Mouse (Mus musculus) liver, embryonic 14.5 days (tissue): ENCODE measurements around the gene Gm10271.

ENCODE experiments used
- CTCF ChIP-seq: IDR thresholded peaks from 2 replicates; pipeline ENCODE4 v1.5.1; 2016; ENCODE audit warnings: antibody characterized with exemption, low read depth, control low read depth
- EP300 ChIP-seq: IDR thresholded peaks from 2 replicates; pipeline ENCODE4 v1.6.1; 2016; ENCODE audit warnings: antibody characterized with exemption, low read depth

- no peak for TF ChIP-seq CTCF
- TF ChIP-seq EP300: no peak
Measured at GRCm38 (mm10) chr10:116935028-116935427, 37.4 kb downstream of the Gm10271 start.
